Mouse (Mus musculus): ENCODE measurements around the gene Xntrpc.

Xntrpc gene

GRCm38 (mm10) chr7:102081784-102082183 lies 16.3 kb downstream of the Xntrpc start:
- no peak for DNase-seq (ENCODE audit: low spot score in 2 of 2)

GRCm38 (mm10) chr7:102082816-102083215 lies 17.3 kb downstream of the Xntrpc start, which contains the start of gene Trpc2:
TSS of gene Trpc2 (plus strand) at chr7:102083116.
- DNase-seq (ENCODE audit: low spot score in 2 of 2), result no peak

GRCm38 (mm10) chr7:102084041-102084696 lies 18.7 kb downstream of the Xntrpc start:
- DNase-seq (ENCODE audit: low spot score in 2 of 2), result no peak

- no peak for DNase-seq (ENCODE audit: low spot score in 2 of 2)
These were observed 21.8 kb downstream of the Xntrpc start for GRCm38 (mm10) chr7:102087336-102087735.

GRCm38 (mm10) chr7:102099760-102100661 lies 34.5 kb downstream of the Xntrpc start:
- peak in 1 of 2 experiments; percentile 13 for DNase-seq (ENCODE audit: low spot score in 2 of 2)

GRCm38 (mm10) chr7:102100868-102101267 lies 35.4 kb downstream of the Xntrpc start:
- DNase-seq (ENCODE audit: low spot score in 2 of 2), result no peak

- DNase-seq (ENCODE audit: low spot score in 2 of 2), result no peak
These were observed 36.0 kb downstream of the Xntrpc start, which contains the start of gene Art1 for GRCm38 (mm10) chr7:102101487-102101886. TSS of gene Art1 (plus strand) at chr7:102101743.

- DNase-seq (ENCODE audit: low spot score in 2 of 2), result no peak
These were observed 36.7 kb downstream of the Xntrpc start for GRCm38 (mm10) chr7:102102241-102102640.

GRCm38 (mm10) chr7:102102696-102103095 lies 37.2 kb downstream of the Xntrpc start:
- no peak for DNase-seq (ENCODE audit: low spot score in 2 of 2)

- no peak for DNase-seq (ENCODE audit: low spot score in 2 of 2)
These were observed 38.0 kb downstream of the Xntrpc start for GRCm38 (mm10) chr7:102103555-102103954.

- no peak for DNase-seq (ENCODE audit: low spot score in 2 of 2)
These were observed 38.6 kb downstream of the Xntrpc start for GRCm38 (mm10) chr7:102104126-102104525.

- DNase-seq (ENCODE audit: low spot score in 2 of 2), result no peak
These were observed 41.2 kb downstream of the Xntrpc start for GRCm38 (mm10) chr7:102106700-102107141.

GRCm38 (mm10) chr7:102108206-102108605 lies 42.7 kb downstream of the Xntrpc start:
- no peak for DNase-seq (ENCODE audit: low spot score in 2 of 2)

- DNase-seq (ENCODE audit: low spot score in 2 of 2), result no peak
These were observed 43.7 kb downstream of the Xntrpc start, which contains the start of gene Art5 for GRCm38 (mm10) chr7:102109171-102109570. TSS of gene Art5 (minus strand) at chr7:102109489.

- no peak for DNase-seq (ENCODE audit: low spot score in 2 of 2)
These were observed 44.2 kb downstream of the Xntrpc start for GRCm38 (mm10) chr7:102109746-102110145.

GRCm38 (mm10) chr7:102113151-102113729 lies 47.7 kb downstream of the Xntrpc start:
- no peak for DNase-seq (ENCODE audit: low spot score in 2 of 2)

GRCm38 (mm10) chr7:102116579-102117331 lies 51.2 kb downstream of the Xntrpc start, which contains the start of gene Chrna10:
TSS of gene Chrna10 (minus strand) at chr7:102116828.
- DNase-seq (ENCODE audit: low spot score in 2 of 2), result no peak

GRCm38 (mm10) chr7:102117382-102117781 lies 51.9 kb downstream of the Xntrpc start:
- DNase-seq (ENCODE audit: low spot score in 2 of 2), result no peak

GRCm38 (mm10) chr7:102120326-102120725 lies 54.8 kb downstream of the Xntrpc start:
- no peak for DNase-seq (ENCODE audit: low spot score in 2 of 2)

- no peak for DNase-seq (ENCODE audit: low spot score in 2 of 2)
These were observed 66.9 kb downstream of the Xntrpc start for GRCm38 (mm10) chr7:102132395-102132794.

GRCm38 (mm10) chr7:102137464-102137863 lies 72.0 kb downstream of the Xntrpc start:
- peak; percentile 24 to 43 for DNase-seq (ENCODE audit: low spot score in 2 of 2)

All from spleen, postnatal 14 days (tissue).